Mouse (Mus musculus) left cerebral cortex, postnatal 14 days (tissue): ENCODE measurements around the gene Fhl3. TPM values are rescaled to one million over a fixed set of nuclear protein-coding genes. Genes with fewer than 3 reads are reported as not detected.
A peak's percentile ranks its signal among the peaks of the same experiment; 100 is the strongest.

Source experiments
- DNase-seq, 2 experiments: peaks; one replicate each; pipeline ENCODE4 v3.0.0; 2021 to 2022; ENCODE audit warnings: low spot score in 2 of 2, mixed read lengths in 1 of 2
- intact Hi-C: fragments of 180-260 bp; cut with DNase I; formaldehyde crosslinking; loops from one replicate; pipeline ENCODE4 v1.15.1; 2025
- long read RNA-seq, 2 experiments: library from polyadenylated mRNA; stranded (forward); transcript quantifications; one replicate each; pipeline ENCODE4 v2.0.0; 2021
- total RNA-seq, 2 experiments: library from RNA; stranded (reverse); gene quantifications; 2 replicates each; pipeline ENCODE4 v1.2.3; 2021

The Fhl3 gene
- 1 to 10 TPM; 3.8 to 4.2 TPM for total RNA-seq
- long read RNA-seq, experiment 1: 0 reads
- long read RNA-seq, experiment 2: 0 reads

- intact Hi-C loops: no loop called here
These were observed at the start of gene Fhl3 for GRCm38 (mm10) chr4:124700248-124700971. Gene Fhl3, plus strand, starts transcription at chr4:124700701.

GRCm38 (mm10) chr4:124652886-124653285, 47.6 kb upstream of the Fhl3 start:
- intact Hi-C loops: no loop called here
- no peak for DNase-seq

More at GRCm38 (mm10) chr4:124700248-124700971, at the start of gene Fhl3:
- DNase-seq: no peak

GRCm38 (mm10) chr4:124656518-124656853, 44.0 kb upstream of the Fhl3 start, which contains the start of gene Pou3f1:
Gene Pou3f1, plus strand, starts transcription at chr4:124656807.
- no peak for DNase-seq

GRCm38 (mm10) chr4:124656854-124657650, 43.4 kb upstream of the Fhl3 start:
- intact Hi-C loops: no loop called here
- DNase-seq: peak; percentile 89 to 91

More at GRCm38 (mm10) chr4:124656518-124656853, 44.0 kb upstream of the Fhl3 start, which contains the start of gene Pou3f1:
- intact Hi-C loops: no loop called here

- intact Hi-C loops: no loop called here
- DNase-seq: no peak
These were observed 42.7 kb upstream of the Fhl3 start for GRCm38 (mm10) chr4:124657781-124658180.

- no peak for DNase-seq
- intact Hi-C loops: no loop called here
These were observed 42.1 kb upstream of the Fhl3 start for GRCm38 (mm10) chr4:124658412-124658851.

- DNase-seq: no peak
- intact Hi-C loops: loop anchor here (5.0 kb wide), 2 partner anchors 82 to 517 kb away; no protein-coding TSS in a partner anchor
These were observed 41.0 kb upstream of the Fhl3 start for GRCm38 (mm10) chr4:124659251-124660217.

GRCm38 (mm10) chr4:124660603-124661002, 39.9 kb upstream of the Fhl3 start:
- intact Hi-C loops: loop anchor here (5.0 kb wide), 2 partner anchors 83 to 518 kb away; no protein-coding TSS in a partner anchor

GRCm38 (mm10) chr4:124663034-124663433, 37.5 kb upstream of the Fhl3 start:
- no peak for DNase-seq
- intact Hi-C loops: loop anchor here (5.0 kb wide), 2 partner anchors 86 to 521 kb away; no protein-coding TSS in a partner anchor

More at GRCm38 (mm10) chr4:124660603-124661002, 39.9 kb upstream of the Fhl3 start:
- DNase-seq: no peak

GRCm38 (mm10) chr4:124664185-124664584, 36.3 kb upstream of the Fhl3 start:
- DNase-seq: no peak
- intact Hi-C loops: loop anchor here (5.0 kb wide), 2 partner anchors 87 to 522 kb away; no protein-coding TSS in a partner anchor

GRCm38 (mm10) chr4:124664604-124665003, 35.9 kb upstream of the Fhl3 start:
- intact Hi-C loops: loop anchor here (5.0 kb wide), 3 partner anchors 87 to 707 kb away; no protein-coding TSS in a partner anchor
- DNase-seq: no peak

GRCm38 (mm10) chr4:124667476-124668033, 32.9 kb upstream of the Fhl3 start:
- intact Hi-C loops: loop anchor here (5.0 kb wide), 1 partner anchor 710 kb away; no protein-coding TSS in a partner anchor
- no peak for DNase-seq

- intact Hi-C loops: loop anchor here (5.0 kb wide), 1 partner anchor 711 kb away; no protein-coding TSS in a partner anchor
- no peak for DNase-seq
These were observed 32.4 kb upstream of the Fhl3 start for GRCm38 (mm10) chr4:124668078-124668477.

- intact Hi-C loops: loop anchor here (5.0 kb wide), 2 partner anchors 273 to 443 kb away; no protein-coding TSS in a partner anchor
- no peak for DNase-seq
These were observed 30.3 kb upstream of the Fhl3 start for GRCm38 (mm10) chr4:124670232-124670631.

GRCm38 (mm10) chr4:124671583-124671982, 28.9 kb upstream of the Fhl3 start:
- intact Hi-C loops: loop anchor here (5.0 kb wide), 2 partner anchors 274 to 444 kb away; no protein-coding TSS in a partner anchor
- DNase-seq: no peak

GRCm38 (mm10) chr4:124672347-124673320, 27.9 kb upstream of the Fhl3 start:
- intact Hi-C loops: loop anchor here (5.0 kb wide), 2 partner anchors 275 to 445 kb away; no protein-coding TSS in a partner anchor
- peak; percentile 42 to 65 for DNase-seq
